Mouse (Mus musculus) activated CD4-positive, CD25-positive, alpha-beta regulatory T cell (primary cell): ENCODE results near the gene E2f1. TPM values are rescaled to one million over a fixed set of nuclear protein-coding genes. Genes with fewer than 3 reads are reported as not detected.

ENCODE experiments used
- polyA plus RNA-seq, 2 experiments: library from polyadenylated mRNA; unstranded; fragments of 100-300 nt; shearing (Covaris generic); gene quantifications; one replicate each; pipeline ENCODE4 v1.2.1; 2017

The E2f1 gene
- 1 to 10 TPM; 9.0 to 9.8 TPM for polyA plus RNA-seq

DNA sequence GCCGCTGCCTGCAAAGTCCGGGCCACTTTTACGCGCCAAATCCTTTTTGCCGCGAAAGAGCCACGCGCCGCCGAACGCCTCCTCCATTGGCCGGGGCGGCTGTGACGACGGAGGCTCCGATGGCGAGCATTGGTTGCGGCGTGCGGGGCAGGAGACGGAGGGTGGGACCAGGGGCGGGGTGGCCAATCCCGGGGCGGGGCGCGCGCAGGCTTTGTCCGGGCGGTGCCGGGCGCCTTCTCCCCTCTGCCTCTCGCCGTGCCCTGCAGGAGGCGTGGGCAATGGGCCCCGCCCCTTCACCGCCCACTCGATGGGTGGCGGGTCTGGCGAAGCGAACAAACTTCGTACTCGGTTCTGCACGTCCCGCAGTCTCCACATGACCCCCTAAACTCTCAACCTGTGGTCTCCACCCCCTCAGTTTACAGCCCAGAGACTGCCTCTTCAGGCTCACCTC, at the start of gene E2f1:
TSS of gene E2f1 (minus strand) at position 57 of the 451 bp plus-strand sequence.

DNA sequence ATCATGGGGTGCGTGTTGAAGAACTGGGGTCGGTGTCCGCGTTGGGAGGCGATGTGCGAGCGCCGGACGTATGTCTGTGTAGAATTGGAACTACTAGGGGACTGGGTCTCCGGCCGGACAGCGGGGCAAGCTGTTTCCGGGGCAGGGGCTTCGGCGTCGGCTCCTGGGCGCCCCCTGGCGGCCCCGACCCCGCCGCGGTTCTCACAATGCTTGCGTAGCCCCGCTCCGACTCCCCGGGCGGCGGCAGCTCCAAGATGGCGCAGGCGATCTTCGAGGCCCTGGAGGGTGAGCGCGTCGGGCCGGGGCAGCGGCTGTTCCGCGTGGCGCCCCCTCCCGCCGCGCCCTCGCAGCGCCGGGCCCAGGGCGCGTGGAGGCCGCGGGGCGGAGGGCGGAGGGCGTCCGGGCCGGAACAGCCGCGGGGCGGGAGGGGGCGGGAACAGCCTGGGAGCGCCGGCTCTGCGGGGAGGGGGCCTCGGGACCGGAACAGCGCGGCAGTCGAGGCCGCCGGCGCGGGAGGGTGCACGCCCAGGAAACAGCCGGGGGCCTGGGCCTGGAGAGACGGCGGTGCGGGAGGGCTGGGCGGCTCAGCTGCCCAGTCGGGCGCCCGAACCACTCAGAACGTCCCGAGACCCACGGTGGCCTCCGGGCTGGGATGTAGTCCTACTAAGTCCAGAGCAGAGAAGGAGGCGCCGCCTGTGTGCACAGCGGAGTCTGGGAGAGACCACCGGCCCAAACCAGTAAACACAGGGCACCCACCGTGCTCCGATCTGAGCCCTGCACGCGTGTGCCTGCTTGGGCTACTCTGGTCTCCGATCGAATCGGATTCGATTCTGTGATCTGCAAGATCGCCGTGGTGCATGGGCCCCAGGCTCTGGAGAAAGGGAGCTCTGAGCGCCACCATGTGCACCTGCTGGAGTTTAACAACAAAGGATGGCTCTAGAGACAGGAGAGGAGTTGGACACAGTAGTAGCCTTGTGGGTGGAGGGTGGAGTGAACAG, 43.7 kb upstream of the E2f1 start, which contains the start of the genes Zfp341 and 4930519P11Rik:
TSS of gene Zfp341 (plus strand) at position 180 of the 998 bp plus-strand sequence.
TSS of gene 4930519P11Rik (minus strand) at position 320 of the 998 bp plus-strand sequence.

DNA sequence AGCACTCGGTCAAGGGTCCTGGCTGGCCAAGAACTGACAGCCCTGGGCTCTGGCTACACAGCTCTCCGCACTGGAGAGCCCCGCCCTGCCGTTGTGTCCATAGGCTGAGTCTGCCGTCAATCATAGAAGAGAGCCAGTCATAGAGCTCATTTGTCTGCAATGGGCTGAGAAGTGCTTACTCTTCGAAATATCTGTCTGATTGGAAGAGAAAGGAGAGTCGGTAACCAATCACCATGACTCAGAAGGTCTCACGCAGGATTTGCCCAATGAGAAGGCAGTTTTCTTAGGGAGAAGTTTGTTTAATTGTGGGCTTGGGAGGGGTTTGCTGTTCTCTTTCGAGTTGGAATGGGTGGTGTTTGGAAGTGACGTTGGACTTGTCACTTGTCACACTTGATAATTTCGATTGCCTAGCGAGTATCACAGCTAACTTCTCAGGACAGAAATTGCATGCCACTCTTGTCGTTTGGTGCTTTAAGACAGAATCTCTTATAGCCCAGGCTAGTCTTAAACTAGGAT, 34.0 kb upstream of the E2f1 start, which contains the start of gene Pxmp4:
TSS of gene Pxmp4 (minus strand) at position 71 of the 516 bp plus-strand sequence.

DNA sequence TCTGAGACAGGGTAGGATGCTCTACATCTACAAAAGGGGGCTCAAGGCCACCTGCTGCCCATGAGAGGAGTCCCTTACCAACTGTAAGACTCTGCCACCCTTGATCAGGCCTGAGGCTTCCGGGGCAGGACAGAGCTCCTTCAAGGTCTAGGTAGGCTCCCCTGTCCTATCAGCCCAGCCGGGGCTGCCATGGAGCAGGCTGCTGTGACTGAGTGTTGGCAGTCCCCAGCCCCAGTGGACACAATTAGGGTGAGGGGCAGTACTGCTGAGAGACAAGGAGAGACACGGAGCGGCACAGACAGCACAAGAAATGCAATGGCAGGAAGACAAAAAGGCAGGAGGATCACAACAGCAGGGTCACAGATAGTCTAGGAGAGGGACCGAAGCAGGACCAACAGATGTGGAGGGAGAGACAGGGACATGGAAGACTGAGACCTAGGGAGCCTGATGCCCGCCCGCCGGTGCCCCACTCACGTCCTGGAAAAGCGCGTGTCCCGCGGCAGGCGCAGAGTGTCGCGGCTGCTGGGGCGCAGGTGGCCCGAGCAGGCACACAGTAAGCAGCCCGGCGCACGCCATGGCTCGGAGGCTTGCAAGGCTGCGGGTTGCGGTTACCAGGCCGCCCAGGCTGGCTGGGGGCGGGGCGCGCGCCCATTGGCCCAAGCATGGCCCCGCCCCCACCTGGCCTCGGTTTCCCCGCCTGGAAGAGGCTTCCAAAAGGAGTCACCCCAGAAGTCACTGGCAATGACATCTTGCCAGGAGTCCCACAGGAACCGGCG, 11.2 kb downstream of the E2f1 start, which contains the start of gene Necab3:
TSS of gene Necab3 (minus strand) at position 627 of the 776 bp plus-strand sequence.

DNA sequence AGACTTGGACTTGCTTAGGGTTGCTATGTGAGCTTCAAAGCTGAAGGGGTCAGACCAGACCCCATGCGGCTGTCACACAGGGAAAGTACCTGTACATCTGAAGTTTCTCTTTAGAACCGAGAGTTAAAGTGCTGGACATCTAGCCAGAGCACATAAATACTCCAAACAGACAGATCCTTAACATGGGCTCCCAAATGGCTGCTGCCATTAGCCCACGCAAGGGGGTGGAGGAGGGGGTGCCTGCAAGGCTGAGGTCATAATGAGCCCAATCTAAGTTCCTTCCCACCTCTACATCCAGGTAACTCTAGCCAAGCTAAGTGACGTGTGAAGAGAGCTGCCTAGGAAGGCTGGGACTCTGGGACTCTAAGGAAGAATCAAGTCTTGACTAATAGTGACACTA, 18.2 kb downstream of the E2f1 start, which contains the start of gene Actl10:
TSS of gene Actl10 (plus strand) at position 301 of the 400 bp plus-strand sequence.

DNA sequence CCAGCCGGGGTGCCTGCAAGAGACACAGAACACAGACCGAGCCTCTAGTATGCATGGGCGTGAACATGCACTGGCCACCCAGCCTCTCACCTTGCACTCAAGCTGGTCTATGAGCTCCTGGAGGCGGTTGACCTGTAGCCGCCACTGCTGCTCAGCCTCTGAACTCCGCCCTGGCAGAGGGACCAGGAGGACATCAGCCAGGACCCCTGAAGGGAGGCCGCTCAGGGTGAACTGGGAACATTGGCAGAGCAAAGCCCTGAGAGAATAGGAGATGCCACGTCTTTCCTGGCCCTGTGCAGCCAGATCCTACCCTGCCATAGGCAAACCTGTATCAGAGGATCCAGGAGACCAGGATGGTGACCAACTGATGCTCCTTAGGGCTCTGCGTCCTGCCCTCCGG, 23.0 kb downstream of the E2f1 start, which contains the start of gene 1700003F12Rik:
TSS of gene 1700003F12Rik (plus strand) at position 375 of the 400 bp plus-strand sequence.

Other genes starting within 250 kb of the E2f1 start
- gene Cdk5rap1, start 196.9 kb downstream of the E2f1 start, polyA plus RNA-seq: 10 to 100 TPM; 17.7 to 32.1 TPM
- under 1 TPM in 1 of 2 experiments, not detected in 1; 0.37 TPM for gene Snta1, start 161.8 kb downstream of the E2f1 start, polyA plus RNA-seq
- gene Cbfa2t2, start 133.4 kb downstream of the E2f1 start, polyA plus RNA-seq: 10 to 100 TPM; 21.1 to 27.1 TPM
- 1 to 10 TPM in 1 of 2 experiments, not detected in 1; 2.2 TPM for gene 1700003F12Rik, start 22.8 kb downstream of the E2f1 start, polyA plus RNA-seq
- gene Actl10, start 18.1 kb downstream of the E2f1 start, polyA plus RNA-seq: under 1 TPM in 1 of 2 experiments, not detected in 1; 0.18 TPM
- under 1 TPM; 0.55 to 0.75 TPM for gene Necab3, start 11.0 kb downstream of the E2f1 start, polyA plus RNA-seq
- gene Pxmp4, start 33.8 kb upstream of the E2f1 start, polyA plus RNA-seq: 10 to 100 TPM; 26.8 to 32.7 TPM
- under 1 TPM; 0.44 to 0.58 TPM for gene Zfp341, start 43.4 kb upstream of the E2f1 start, polyA plus RNA-seq
- under 1 TPM in 1 of 2 experiments, not detected in 1; 0.61 TPM for gene 4930519P11Rik, start 43.5 kb upstream of the E2f1 start, polyA plus RNA-seq
- gene Chmp4b, start 81.8 kb upstream of the E2f1 start, polyA plus RNA-seq: 10 to 100 TPM; 16.0 to 18.1 TPM
- under 1 TPM in 1 of 2 experiments, not detected in 1; 0.54 TPM for gene Gm14214, start 200.1 kb upstream of the E2f1 start, polyA plus RNA-seq
- 100 to 1,000 TPM; 165 to 193 TPM for gene Raly, start 221.2 kb upstream of the E2f1 start, polyA plus RNA-seq
- 1 to 10 TPM in 1 of 2 experiments, under 1 TPM in 1; 0.84 to 1.6 TPM for gene a, start 221.5 kb upstream of the E2f1 start, polyA plus RNA-seq